Mouse (Mus musculus): ENCODE results near the gene Acap2. TPM values are rescaled to one million over a fixed set of nuclear protein-coding genes. Genes with fewer than 3 reads are reported as not detected.
A peak's percentile ranks its signal among the peaks of the same experiment; 100 is the strongest.

The Acap2 gene
- polyA plus RNA-seq, 1 experiment from 2014 or later: 17.7 TPM

DNA sequence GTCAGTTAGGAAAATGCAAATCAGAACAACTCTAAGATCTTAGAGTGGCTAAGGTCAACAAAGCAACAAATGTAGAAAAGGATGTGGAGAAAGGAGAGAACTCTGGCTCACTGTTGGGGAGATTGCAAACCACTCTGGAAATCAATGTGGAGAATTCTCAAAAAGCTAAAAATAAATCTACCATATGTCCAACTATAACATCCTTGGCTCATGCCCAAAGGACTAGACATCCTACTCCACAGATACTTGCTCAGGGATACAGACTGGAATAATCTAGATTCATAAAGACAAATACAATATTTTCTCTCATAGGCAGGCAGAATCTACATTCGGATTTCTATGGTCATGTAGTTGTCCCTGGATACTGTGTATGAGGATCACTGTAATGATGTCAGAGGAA is 3.2 kb upstream of the Acap2 start:
- peaks cover 16% of the 10 kb centered on the region for H3K4me1 ChIP-seq
- H3K4me2 ChIP-seq: no peak overlapping the region
- H3K27ac ChIP-seq: no peak overlapping the region
- H3K36me3 ChIP-seq: no peaks in the 10 kb centered on the region
- H3K27me3 ChIP-seq: no peaks in the 10 kb centered on the region
- WGBS: 77% methylated on average over 1 of the region's 1 CpGs
- ATAC-seq (replicated peaks; ENCODE audit: low FRiP score): no peak
- H3K9me3 ChIP-seq (replicated peaks): no peaks in the 10 kb centered on the region
- no peak overlapping the region for H3K9ac ChIP-seq
- H3K4me3 ChIP-seq (replicated peaks): no peak overlapping the region

DNA sequence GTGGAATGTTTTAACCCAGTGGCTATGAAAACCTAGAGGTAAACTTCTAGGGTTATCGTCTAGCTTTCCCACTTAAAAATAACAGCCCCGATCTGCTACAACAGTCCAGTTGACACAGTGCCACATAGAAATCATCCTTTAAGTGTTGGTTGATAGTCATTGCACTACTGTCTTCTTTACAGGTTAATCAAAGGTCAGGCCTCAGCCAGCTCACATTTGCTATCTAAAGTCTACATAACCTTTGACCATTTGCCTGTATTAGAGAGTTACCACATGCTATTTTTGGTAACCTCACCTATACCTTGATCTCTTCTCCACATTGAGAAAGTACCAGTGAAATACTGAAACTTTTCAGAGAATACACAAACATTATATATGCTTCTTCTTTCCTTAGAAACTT is 659 bp upstream of the Acap2 start:
- H3K4me1 ChIP-seq: peaks cover 17% of the 10 kb centered on the region
- peak overlapping the region; percentile 84 for H3K4me2 ChIP-seq
- 0 out of 2 replicates have a peak overlapping the region, but pooled peaks have one; percentile 80 for H3K9ac ChIP-seq
- no peaks in the 10 kb centered on the region for H3K9me3 ChIP-seq (replicated peaks)
- WGBS: 81% methylated on average over 2 of the region's 2 CpGs
- no peak overlapping the region for H3K27ac ChIP-seq
- H3K4me3 ChIP-seq (replicated peaks): 0 out of 2 replicates have a peak overlapping the region, but pooled peaks have one; percentile 95
- no peaks in the 10 kb centered on the region for H3K36me3 ChIP-seq
- H3K27me3 ChIP-seq: no peaks in the 10 kb centered on the region
- ATAC-seq (replicated peaks; ENCODE audit: low FRiP score): no peak

DNA sequence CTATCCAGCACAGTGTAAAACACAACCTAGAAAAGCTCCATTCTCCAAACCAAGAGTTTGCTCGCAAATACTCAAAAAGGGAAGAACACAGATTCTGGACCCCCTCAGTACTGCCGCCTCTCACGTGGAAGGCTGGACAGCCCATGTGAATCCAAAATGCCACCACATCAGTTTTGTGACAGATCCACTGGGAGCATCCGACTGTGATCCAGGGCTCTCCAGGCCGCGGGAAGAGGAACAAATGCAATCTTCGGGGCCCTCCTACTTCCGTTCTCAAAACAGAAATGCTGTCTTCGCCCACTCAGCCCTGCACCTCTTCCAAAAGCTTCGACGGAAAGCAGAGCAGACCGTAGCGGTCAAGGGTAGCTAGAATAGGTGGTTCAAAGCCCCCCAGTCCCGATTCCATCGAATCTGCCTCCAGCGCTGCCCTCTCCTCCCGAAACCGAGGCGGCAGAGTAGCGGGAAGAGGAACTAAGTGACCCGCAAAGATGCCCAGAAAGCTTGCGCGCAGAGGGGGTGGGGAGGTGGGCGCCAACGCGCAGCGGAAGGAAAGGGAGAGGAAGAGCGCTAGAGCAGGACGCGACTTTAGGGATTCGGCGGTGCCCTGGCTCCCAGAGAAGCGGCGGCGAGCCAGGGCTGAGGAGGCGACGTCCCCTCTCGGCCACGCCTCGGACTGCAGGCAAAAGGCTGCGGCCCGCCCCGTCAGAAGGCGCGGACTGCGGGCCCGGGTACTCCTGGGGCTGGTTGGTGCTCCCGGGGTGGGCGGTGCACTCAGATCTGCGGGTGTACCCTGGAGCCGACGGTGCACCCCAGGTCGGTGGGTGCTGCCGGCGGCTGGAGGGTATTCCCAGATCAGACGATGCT is 887 bp downstream of the Acap2 start:
- H3K36me3 ChIP-seq: no peaks in the 10 kb centered on the region
- ATAC-seq (replicated peaks; ENCODE audit: low FRiP score): peak; percentile 12; the same call in 1 of the 2 replicates
- peak overlapping the region; percentile 95 for H3K4me3 ChIP-seq (replicated peaks)
- WGBS: under 1% methylated on average over 55 of the region's 56 CpGs
- peak overlapping the region; percentile 80 for H3K9ac ChIP-seq
- no peaks in the 10 kb centered on the region for H3K9me3 ChIP-seq (replicated peaks)
- no peaks in the 10 kb centered on the region for H3K27me3 ChIP-seq
- peaks cover 17% of the 10 kb centered on the region for H3K4me1 ChIP-seq
- peak overlapping the region; percentile 93 for H3K27ac ChIP-seq
- peak overlapping the region; percentile 84 for H3K4me2 ChIP-seq

DNA sequence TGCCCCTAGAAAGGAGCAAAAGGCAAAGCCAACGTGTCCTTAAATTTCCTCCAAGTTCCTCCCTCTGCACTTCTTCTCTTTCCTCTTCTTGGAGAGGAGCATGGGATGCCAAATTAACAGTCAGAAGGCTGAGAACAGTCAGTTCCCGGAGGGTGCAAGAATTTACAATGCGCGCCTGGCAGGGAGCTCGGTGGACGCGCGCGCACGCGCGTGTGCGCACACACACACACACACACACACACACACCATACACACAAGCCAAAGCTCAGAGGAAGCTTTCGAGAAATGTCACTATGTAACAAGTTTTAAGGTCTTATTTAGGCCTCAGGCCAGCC is 1.5 kb downstream of the Acap2 start:
- ATAC-seq (replicated peaks; ENCODE audit: low FRiP score): no peak
- WGBS: 9% methylated on average over 14 of the region's 14 CpGs
- Histone ChIP-seq H3K9me3 (replicated peaks) (no peaks in the 10 kb centered on the region), H3K36me3 (no peaks in the 10 kb centered on the region), H3K4me3 (replicated peaks) (peak overlapping the region; percentile 95), H3K27ac (peak overlapping the region; percentile 93), H3K27me3 (no peaks in the 10 kb centered on the region), H3K4me2 (peak overlapping the region; percentile 84), H3K9ac (peak overlapping the region; percentile 80), H3K4me1 (peaks cover 17% of the 10 kb centered on the region)

DNA sequence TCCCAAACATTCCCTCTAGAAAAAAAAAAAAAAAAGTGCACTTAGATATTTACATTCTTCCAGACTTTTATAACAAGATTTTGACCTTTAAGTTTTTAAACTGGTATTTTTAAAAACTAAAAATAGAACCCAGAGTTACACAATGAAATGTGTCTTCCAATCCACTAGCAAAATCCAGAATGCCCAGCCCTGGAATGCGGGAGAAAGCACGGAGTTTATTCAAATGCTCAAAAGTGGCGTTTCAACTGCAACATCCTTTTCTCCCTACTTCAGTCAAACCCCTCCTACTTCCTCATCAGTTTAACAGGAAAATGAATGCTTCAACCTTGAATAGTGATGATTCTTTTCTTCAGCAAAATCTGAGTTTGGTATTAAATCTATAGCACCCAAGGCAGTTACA is 4.1 kb downstream of the Acap2 start:
- ATAC-seq (replicated peaks; ENCODE audit: low FRiP score): no peak
- Histone ChIP-seq H3K9me3 (replicated peaks) (no peaks in the 10 kb centered on the region), H3K36me3 (no peaks in the 10 kb centered on the region), H3K4me3 (replicated peaks) (no peak overlapping the region), H3K27ac (no peak overlapping the region), H3K4me2 (no peak overlapping the region), H3K4me1 (peaks cover 27% of the 10 kb centered on the region), H3K27me3 (no peaks in the 10 kb centered on the region), H3K9ac (no peak overlapping the region)
- 67% methylated on average over 3 of the region's 3 CpGs for WGBS

DNA sequence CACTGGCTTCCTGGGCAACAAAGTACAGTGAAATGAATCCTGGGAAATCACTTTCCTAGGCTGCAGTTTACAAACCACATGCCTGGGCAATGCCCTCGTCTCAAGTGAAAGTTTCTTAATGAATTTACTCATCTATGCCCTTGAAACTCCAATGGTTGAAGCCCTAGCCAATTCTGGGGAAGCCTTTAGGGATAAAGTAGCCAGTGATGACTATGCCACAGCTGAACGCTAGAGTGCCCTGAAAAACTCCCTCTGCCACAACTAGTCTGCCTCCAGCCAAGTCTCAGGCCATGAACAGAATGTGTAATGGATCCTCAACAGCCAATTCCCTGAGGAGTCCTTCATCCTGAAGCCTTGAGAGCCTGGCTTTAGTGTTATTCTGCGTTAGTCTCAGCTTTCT is 8.5 kb downstream of the Acap2 start:
- Histone ChIP-seq H3K4me1 (peaks cover 19% of the 10 kb centered on the region; the same call in 1 of the 2 replicates), H3K27me3 (no peaks in the 10 kb centered on the region), H3K4me3 (replicated peaks) (no peak overlapping the region), H3K27ac (no peak overlapping the region), H3K9ac (no peak overlapping the region), H3K9me3 (replicated peaks) (no peaks in the 10 kb centered on the region), H3K4me2 (no peak overlapping the region), H3K36me3 (no peaks in the 10 kb centered on the region)
- no peak for ATAC-seq (replicated peaks; ENCODE audit: low FRiP score)
- 50% methylated on average over 3 of the region's 3 CpGs for WGBS

- H3K27ac ChIP-seq: peak overlapping the region; percentile 32; the same call in 1 of the 2 replicates
- no peaks in the 10 kb centered on the region for H3K36me3 ChIP-seq
- H3K9me3 ChIP-seq (replicated peaks): no peaks in the 10 kb centered on the region
- no peak overlapping the region for H3K4me3 ChIP-seq (replicated peaks)
- 60% methylated on average over 6 of the region's 6 CpGs for WGBS
- no peak overlapping the region for H3K9ac ChIP-seq
- peaks cover 19% of the 10 kb centered on the region; the same call in 1 of the 2 replicates for H3K4me1 ChIP-seq
- no peaks in the 10 kb centered on the region for H3K27me3 ChIP-seq
- H3K4me2 ChIP-seq: no peak overlapping the region
- no peak for ATAC-seq (replicated peaks; ENCODE audit: low FRiP score)
Observed at GRCm38 (mm10) chr16:31191818-31192217, 9.2 kb downstream of the Acap2 start.

DNA sequence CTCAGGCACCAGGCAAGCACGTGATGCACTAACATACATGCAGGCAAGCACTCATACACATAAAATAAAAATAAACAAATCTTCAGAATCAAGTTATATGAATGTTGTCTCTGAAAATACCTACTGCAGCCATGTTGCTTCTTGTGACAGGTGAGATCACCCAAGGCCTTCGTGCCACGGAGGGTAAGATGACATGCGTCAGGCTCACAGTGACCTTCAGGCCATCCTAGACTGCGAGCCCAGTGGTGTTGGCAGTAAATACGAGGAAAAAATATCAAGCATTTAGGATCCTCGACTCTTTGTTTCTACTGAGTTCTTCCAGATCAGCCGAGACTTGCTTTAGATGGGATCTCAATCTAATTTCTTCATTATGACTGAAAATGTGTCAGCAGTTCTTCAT is 10.6 kb downstream of the Acap2 start:
- Histone ChIP-seq H3K27me3 (no peaks in the 10 kb centered on the region), H3K4me1 (peaks cover 19% of the 10 kb centered on the region; the same call in 1 of the 2 replicates), H3K4me3 (replicated peaks) (no peak overlapping the region), H3K4me2 (no peak overlapping the region), H3K9ac (no peak overlapping the region), H3K27ac (no peak overlapping the region), H3K9me3 (replicated peaks) (no peaks in the 10 kb centered on the region), H3K36me3 (no peaks in the 10 kb centered on the region)
- WGBS: 87% methylated on average over 8 of the region's 8 CpGs
- ATAC-seq (replicated peaks; ENCODE audit: low FRiP score): no peak

DNA sequence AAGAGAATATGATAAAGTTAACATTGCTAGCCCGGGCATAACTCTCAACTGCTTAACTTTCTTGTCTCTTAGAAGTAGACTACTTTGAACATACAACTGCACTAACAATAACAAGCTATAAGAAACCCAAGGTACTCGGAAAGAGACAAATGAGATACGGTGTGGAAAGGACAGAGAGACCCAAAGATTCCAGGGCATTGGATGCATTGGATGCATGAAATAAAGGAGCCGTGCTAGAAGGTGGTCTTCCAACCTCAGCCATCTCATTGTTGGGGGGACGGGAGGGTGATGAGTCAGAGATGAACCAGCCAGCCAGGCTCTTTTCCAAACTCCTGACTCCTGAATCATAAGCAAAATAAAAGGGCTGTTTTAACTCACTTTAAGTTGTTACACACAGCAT is 11.8 kb downstream of the Acap2 start:
- Histone ChIP-seq H3K27ac (no peak overlapping the region), H3K36me3 (no peaks in the 10 kb centered on the region), H3K9me3 (replicated peaks) (no peaks in the 10 kb centered on the region), H3K9ac (no peak overlapping the region), H3K27me3 (no peaks in the 10 kb centered on the region), H3K4me2 (no peak overlapping the region), H3K4me3 (replicated peaks) (no peak overlapping the region), H3K4me1 (peaks cover 19% of the 10 kb centered on the region; the same call in 1 of the 2 replicates)
- 89% methylated on average over 5 of the region's 5 CpGs for WGBS
- no peak for ATAC-seq (replicated peaks; ENCODE audit: low FRiP score)

GRCm38 (mm10) chr16:31188799-31189198 is 12.2 kb downstream of the Acap2 start:
- no peak for ATAC-seq (replicated peaks; ENCODE audit: low FRiP score)
- 77% methylated on average over 2 of the region's 2 CpGs for WGBS
- no peaks in the 10 kb centered on the region for H3K36me3 ChIP-seq
- peaks cover 19% of the 10 kb centered on the region; the same call in 1 of the 2 replicates for H3K4me1 ChIP-seq
- no peaks in the 10 kb centered on the region for H3K9me3 ChIP-seq (replicated peaks)
- H3K4me3 ChIP-seq (replicated peaks): no peak overlapping the region
- no peaks in the 10 kb centered on the region for H3K27me3 ChIP-seq
- no peak overlapping the region for H3K4me2 ChIP-seq
- H3K9ac ChIP-seq: no peak overlapping the region
- no peak overlapping the region for H3K27ac ChIP-seq

GRCm38 (mm10) chr16:31188270-31188669 is 12.8 kb downstream of the Acap2 start:
- no peak overlapping the region for H3K9ac ChIP-seq
- H3K4me2 ChIP-seq: no peak overlapping the region
- H3K4me1 ChIP-seq: peaks cover 21% of the 10 kb centered on the region; the same call in 1 of the 2 replicates
- 73% methylated on average over 6 of the region's 6 CpGs for WGBS
- no peak overlapping the region for H3K4me3 ChIP-seq (replicated peaks)
- no peak for ATAC-seq (replicated peaks; ENCODE audit: low FRiP score)
- H3K36me3 ChIP-seq: no peaks in the 10 kb centered on the region
- H3K27ac ChIP-seq: no peak overlapping the region
- H3K27me3 ChIP-seq: no peaks in the 10 kb centered on the region
- H3K9me3 ChIP-seq (replicated peaks): no peaks in the 10 kb centered on the region

DNA sequence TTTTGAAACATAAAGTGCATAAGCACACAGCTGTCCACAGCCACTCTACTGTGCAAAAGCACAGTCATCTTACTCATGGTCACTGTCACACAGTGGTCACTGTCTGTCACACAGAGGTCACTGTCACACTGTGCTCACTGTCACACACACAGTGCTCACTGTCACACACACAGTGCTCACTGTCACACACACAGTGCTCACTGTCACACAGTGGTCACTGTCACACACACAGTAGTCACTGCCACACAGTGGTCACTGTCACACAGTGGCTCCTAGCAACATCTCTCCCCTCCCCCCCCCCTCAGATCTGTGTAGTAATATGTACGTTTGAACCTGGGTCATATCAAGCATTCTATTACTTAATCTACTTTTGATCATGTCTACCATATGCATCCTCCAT is 13.9 kb downstream of the Acap2 start:
- Histone ChIP-seq H3K4me1 (peaks cover 22% of the 10 kb centered on the region), H3K27me3 (no peaks in the 10 kb centered on the region), H3K4me2 (no peak overlapping the region), H3K9ac (no peak overlapping the region), H3K4me3 (replicated peaks) (no peak overlapping the region), H3K36me3 (no peaks in the 10 kb centered on the region), H3K27ac (no peak overlapping the region), H3K9me3 (replicated peaks) (no peaks in the 10 kb centered on the region)
- ATAC-seq (replicated peaks; ENCODE audit: low FRiP score): no peak
- 78% methylated on average over 1 of the region's 1 CpGs for WGBS
